Mouse (Mus musculus) bone marrow macrophage, adult 2 months (primary cell): ENCODE results near the gene Eif2b1. TPM values are rescaled to one million over a fixed set of nuclear protein-coding genes. Genes with fewer than 3 reads are reported as not detected.
"Not testable (repeated sequence)": the region's sequence is repeated elsewhere in the genome, so short reads cannot be mapped to it uniquely, and the experiment has no call there.

ENCODE experiments used
- H3K27ac ChIP-seq: 2 replicates; pipeline ENCODE4 v1.5.1; 2012; ENCODE audit warnings: low read depth, low read length; ENCODE audit not compliant: insufficient read depth
- H3K4me1 ChIP-seq: 2 replicates; pipeline ENCODE4 v1.6.1; 2012; ENCODE audit warnings: low read length; ENCODE audit not compliant: control insufficient read depth, insufficient read depth
- H3K4me3 ChIP-seq: 2 replicates; pipeline ENCODE4 v1.5.1; 2012; ENCODE audit warnings: mild to moderate bottlenecking, low read length, moderate library complexity; ENCODE audit not compliant: insufficient read depth
- CTCF ChIP-seq: IDR thresholded peaks from 2 replicates; pipeline ENCODE4 v1.5.1; 2012; ENCODE audit warnings: low read depth, mild to moderate bottlenecking, low read length, moderate library complexity
- POLR2A ChIP-seq: IDR thresholded peaks from 2 replicates; pipeline ENCODE4 v1.6.1; 2012; ENCODE audit warnings: mild to moderate bottlenecking, low read depth, low read length, borderline replicate concordance
- polyA plus RNA-seq: library from polyadenylated mRNA; stranded (reverse); fragments of >200 nt; gene quantifications from 2 replicates; pipeline ENCODE4 v1.2.4, GENCODE M21; 2012; ENCODE audit not compliant: missing spikeins, insufficient read depth, insufficient read length

The Eif2b1 gene
- 17.9 and 19.1 TPM in 2 replicates for polyA plus RNA-seq

DNA sequence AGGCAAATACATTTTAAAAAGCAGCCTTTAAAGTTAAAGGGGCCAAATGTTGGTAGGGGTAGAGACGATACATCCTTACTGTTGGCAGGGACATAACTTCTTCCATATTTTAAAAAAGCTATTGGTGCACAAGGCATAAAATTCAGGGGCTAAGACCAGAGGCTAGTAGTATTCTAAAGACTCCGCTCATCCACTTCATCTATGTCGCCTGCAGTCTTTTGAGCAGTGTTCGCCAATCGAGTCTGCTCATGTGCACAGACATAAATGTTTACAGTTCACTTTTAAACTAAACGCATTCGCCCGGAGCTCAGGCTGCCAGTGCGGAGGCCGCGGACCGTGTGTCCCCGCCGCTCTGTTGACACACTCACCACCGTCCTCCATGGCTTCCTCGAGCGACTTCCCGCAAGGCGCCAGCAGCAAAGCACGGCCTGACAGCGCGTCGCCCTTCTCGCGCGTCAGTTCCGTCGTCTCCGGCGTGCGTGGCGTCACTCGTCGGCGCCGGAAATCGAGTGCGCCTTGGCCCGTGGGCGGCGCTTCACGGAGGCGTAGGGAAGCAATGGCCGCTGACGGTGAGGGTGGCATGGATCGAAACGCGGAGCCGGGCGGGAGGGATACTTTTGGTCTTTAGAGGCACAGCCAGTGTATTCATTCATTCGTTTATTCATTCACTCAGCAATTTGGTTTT is at the start of gene Eif2b1, which contains the start of gene Gtf2h3:
TSS of gene Eif2b1 (minus strand) at position 499 of the 685 bp plus-strand sequence.
TSS of gene Gtf2h3 (plus strand) at position 508 of the 685 bp plus-strand sequence.
- Histone ChIP-seq H3K27ac (no peak within 1 kb of the TSS; the same call in 1 of the 2 replicates), H3K4me3 (peak within 1 kb of the TSS; percentile 61), H3K4me1 (peaks cover 30% of the 10 kb centered on the region)
- TF ChIP-seq POLR2A (no peak), CTCF (no peak)

DNA sequence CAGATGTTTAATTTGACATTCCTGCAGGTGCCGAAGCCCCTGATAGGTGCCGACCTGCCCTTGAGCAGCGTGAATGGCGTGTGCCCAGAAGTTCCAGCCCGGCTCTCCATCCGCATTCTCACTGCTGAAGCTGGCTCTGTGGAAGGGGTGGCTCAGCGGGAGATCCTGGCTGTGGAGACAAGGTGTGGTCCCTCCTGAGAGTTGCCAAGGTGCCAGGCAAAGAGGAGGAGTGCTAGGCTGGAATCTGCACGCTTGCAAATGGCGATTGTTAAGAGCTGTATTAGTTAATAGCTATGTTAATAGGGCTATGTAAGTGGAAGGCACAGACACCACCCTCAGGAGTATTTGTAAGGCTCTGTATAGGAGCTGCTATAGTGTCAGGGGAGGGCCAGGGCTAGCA is 45.4 kb upstream of the Eif2b1 start:
- Histone ChIP-seq H3K4me1 (peaks cover 24% of the 10 kb centered on the region), H3K4me3 (no peak overlapping the region), H3K27ac (no peak overlapping the region)
- TF ChIP-seq CTCF (no peak), POLR2A (no peak)

GRCm38 (mm10) chr5:124622890-124623289 is 44.0 kb upstream of the Eif2b1 start:
- TF ChIP-seq CTCF: no peak
- no peak for TF ChIP-seq POLR2A
- H3K27ac ChIP-seq: peak overlapping the region; percentile 17
- H3K4me3 ChIP-seq: no peak overlapping the region
- H3K4me1 ChIP-seq: peaks cover 20% of the 10 kb centered on the region

DNA sequence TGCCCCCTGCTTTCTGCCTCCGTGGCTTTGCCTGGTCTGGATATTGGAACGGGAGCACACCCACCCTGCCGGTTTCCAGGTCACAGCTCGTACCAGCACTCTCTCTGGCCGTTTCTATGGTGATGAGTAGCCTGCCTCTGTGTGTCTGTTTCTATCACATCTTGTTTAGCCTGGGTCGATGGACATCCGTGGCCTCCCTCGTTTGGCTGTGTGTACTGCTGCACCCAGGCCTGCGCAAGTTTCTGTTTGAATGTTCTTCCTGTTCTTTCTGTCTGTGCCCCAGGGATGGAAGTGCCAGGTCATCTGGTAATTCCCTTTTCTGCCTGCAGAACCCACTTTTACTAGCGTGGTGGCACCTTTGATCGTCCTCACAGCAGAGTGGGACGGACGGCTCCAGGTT is 42.4 kb upstream of the Eif2b1 start:
- Histone ChIP-seq H3K4me3 (no peak overlapping the region), H3K27ac (no peak overlapping the region), H3K4me1 (peaks cover 20% of the 10 kb centered on the region)
- TF ChIP-seq POLR2A (no peak), CTCF (no peak)

- H3K27ac ChIP-seq: no peak overlapping the region
- no peak for TF ChIP-seq CTCF
- TF ChIP-seq POLR2A: no peak
- H3K4me3 ChIP-seq: no peak overlapping the region
- peaks cover 24% of the 10 kb centered on the region for H3K4me1 ChIP-seq
Measured at GRCm38 (mm10) chr5:124618711-124619110, 39.8 kb upstream of the Eif2b1 start.

DNA sequence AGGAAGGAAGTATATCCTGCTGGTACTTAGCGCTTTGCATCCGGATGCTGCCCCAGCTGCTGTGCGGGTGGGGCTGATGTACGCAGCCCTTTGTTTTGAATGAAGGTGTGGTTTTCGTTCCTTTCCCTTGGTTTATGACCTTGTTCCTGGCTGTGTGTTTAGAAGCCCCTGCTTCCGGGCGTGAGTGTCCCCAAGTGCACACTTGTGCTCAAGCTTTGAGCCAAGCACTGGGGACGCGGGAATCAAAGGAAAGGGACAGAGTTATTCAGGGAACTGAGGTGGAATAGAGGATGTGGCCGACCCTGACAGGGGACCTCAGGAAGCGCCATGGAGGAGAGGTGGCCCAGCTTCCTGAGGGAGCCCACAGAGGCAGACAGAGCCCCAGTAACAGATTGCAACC is 35.8 kb upstream of the Eif2b1 start:
- TF ChIP-seq POLR2A: no peak
- TF ChIP-seq CTCF: no peak
- Histone ChIP-seq H3K4me1 (peaks cover 4% of the 10 kb centered on the region; the same call in 1 of the 2 replicates), H3K27ac (no peak overlapping the region), H3K4me3 (no peak overlapping the region)

GRCm38 (mm10) chr5:124610965-124611364 is 32.0 kb upstream of the Eif2b1 start:
- TF ChIP-seq POLR2A (no peak), CTCF (no peak)
- Histone ChIP-seq H3K27ac (no peak overlapping the region), H3K4me1 (no peaks in the 10 kb centered on the region; the same call in 1 of the 2 replicates), H3K4me3 (no peak overlapping the region)

- TF ChIP-seq CTCF: no peak
- no peak for TF ChIP-seq POLR2A
- Histone ChIP-seq H3K4me1 (no peaks in the 10 kb centered on the region), H3K4me3 (no peak overlapping the region), H3K27ac (no peak overlapping the region)
Measured at GRCm38 (mm10) chr5:124605041-124605622, 26.2 kb upstream of the Eif2b1 start.

GRCm38 (mm10) chr5:124604296-124604695 is 25.4 kb upstream of the Eif2b1 start:
- Histone ChIP-seq H3K27ac (no peak overlapping the region), H3K4me1 (peaks cover 3% of the 10 kb centered on the region; the same call in 1 of the 2 replicates), H3K4me3 (no peak overlapping the region)
- TF ChIP-seq POLR2A: no peak
- no peak for TF ChIP-seq CTCF

GRCm38 (mm10) chr5:124602349-124602748 is 23.4 kb upstream of the Eif2b1 start:
- H3K4me1 ChIP-seq: peaks cover 3% of the 10 kb centered on the region; the same call in 1 of the 2 replicates
- no peak for TF ChIP-seq POLR2A
- TF ChIP-seq CTCF: peak; percentile 33; the same call in 1 of the 2 replicates
- H3K4me3 ChIP-seq: no peak overlapping the region
- no peak overlapping the region for H3K27ac ChIP-seq

DNA sequence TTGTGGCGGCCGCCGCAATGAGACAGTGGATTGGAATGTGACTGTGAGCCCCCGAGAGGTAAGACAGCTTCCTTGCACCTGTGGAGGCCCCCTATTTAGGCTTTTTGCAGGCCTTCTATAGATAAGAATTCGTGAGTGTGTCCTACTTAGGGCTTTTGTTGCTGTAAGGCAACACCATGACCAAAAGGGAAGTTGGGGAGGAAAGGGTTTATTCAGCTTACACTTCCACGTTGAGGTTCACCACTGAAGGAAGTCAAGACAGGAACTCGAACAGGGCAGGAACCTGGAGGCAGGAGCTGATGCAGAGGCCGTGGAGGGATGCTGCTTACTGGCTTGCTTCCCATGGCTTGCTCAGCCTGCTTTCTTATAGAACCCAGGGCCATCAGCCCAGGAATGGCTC is 20.8 kb upstream of the Eif2b1 start:
- not testable (repeated sequence) for H3K4me3 ChIP-seq, H3K27ac ChIP-seq

More for the DNA sequence above, 20.8 kb upstream of the Eif2b1 start:
- not testable (repeated sequence) for H3K4me1 ChIP-seq
